Mouse (Mus musculus) embryonic fibroblast, embryonic 13.5 days (primary cell): Measurements from ENCODE around the gene Rtp4.

Experiments
- CTCF ChIP-seq: IDR thresholded peaks from 2 replicates; pipeline ENCODE4 v1.5.1; 2011; ENCODE audit warnings: mild to moderate bottlenecking, control low read depth, low read length, moderate library complexity, borderline replicate concordance; ENCODE audit not compliant: insufficient read depth
- POLR2A ChIP-seq: IDR thresholded peaks from 2 replicates; pipeline ENCODE4 v1.6.1; 2011; ENCODE audit warnings: low read depth, mild to moderate bottlenecking, control low read depth, low read length, moderate library complexity

GRCm38 (mm10) chr16:23472046-23472445, 48.0 kb upstream of the Rtp4 start:
- TF ChIP-seq CTCF = no peak
- no peak for TF ChIP-seq POLR2A
